Mouse (Mus musculus) T-helper 17 cell (primary cell): ENCODE measurements around the gene Micall2.
"Not testable (repeated sequence)": the region's sequence is repeated elsewhere in the genome, so short reads cannot be mapped to it uniquely, and the experiment has no call there.

ENCODE experiments used
- in situ Hi-C, 2 experiments: fragments of 300-600 bp; cut with MboI, MseI; formaldehyde crosslinking; loops; 1 replicate in 1 of 2; 2 replicates in 1 of 2; pipeline ENCODE4 v1.15.1; 2025; ENCODE audit warnings: high pct_unique_total_duplicates in 2 of 2

Micall2 gene

DNA sequence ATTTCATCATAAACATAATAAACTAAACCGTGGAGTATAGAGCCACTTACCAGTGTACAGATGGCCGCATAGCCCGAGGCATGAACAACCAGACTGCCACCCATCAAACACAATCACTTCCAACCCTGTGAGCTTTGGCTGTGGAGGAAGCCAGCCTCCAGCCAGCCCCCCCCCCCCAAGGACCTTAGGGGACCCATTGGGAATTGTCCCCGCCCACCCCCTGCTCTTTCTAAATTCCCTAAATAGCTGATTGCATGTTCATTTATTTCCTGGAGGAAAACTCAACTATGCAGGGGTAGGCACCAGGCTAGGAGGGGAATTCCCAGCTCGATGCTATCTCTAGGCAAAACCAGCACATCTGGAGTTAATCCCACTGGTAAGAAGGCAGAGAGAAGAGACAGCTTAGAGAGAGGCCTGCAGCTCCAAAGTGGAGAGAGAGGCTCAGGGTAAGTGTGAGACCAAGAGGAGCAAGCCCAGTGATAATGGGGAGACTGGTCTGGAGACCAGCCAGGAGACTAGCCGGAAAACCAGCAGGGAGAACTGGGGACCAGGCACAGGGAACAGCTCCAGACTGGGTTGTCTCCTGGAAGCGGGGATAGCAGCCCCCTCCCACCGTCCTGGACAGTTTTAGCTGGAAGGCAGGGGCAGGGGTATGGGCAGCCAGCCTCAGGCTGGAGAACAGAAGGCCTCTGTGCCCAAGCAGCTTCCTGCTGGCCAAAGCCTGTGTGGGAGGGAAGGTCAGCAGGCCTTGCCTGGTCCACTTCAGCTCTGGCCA, 5.2 kb downstream of the Micall2 start:
- in situ Hi-C loops: no loop called here

DNA sequence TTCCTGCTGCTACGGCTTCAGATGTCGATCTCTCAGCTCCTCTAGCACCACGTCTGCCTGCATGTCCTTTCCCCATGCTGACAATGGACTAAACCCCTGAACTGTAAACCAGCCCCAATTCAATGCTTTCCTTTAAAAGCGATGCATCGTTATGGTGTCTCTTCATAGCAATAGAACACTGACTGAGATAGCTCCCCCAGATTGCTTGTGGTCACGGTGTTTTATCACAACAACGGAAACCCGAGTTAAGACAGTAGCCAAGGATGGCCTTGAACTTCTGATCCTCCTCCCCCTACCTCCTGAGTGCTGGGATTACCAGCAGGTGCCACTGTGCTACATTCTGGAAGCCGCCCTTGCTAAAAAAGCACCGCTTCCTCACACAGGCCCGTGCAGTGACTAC, 8.9 kb downstream of the Micall2 start:
- in situ Hi-C loops: no loop called here

DNA sequence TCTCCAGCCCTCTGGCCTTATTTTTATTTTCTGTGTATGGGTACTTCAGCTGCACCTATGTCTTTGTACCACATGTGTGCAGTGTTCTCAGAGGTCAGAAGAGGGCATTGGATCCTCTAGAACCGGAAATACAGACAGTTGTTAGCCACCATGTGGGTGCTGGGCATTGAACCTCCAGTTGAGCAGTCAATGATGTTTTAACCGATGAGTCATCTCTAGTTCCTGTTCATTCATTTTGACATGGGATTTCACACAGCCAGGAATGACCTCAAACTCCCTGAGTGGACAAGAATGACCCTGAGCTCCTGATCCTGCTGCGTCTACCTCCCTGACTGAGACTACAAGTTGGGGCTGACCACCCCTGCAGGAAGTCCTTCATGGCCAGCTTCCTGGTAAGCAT, 9.9 kb downstream of the Micall2 start:
- in situ Hi-C loops: no loop called here

DNA sequence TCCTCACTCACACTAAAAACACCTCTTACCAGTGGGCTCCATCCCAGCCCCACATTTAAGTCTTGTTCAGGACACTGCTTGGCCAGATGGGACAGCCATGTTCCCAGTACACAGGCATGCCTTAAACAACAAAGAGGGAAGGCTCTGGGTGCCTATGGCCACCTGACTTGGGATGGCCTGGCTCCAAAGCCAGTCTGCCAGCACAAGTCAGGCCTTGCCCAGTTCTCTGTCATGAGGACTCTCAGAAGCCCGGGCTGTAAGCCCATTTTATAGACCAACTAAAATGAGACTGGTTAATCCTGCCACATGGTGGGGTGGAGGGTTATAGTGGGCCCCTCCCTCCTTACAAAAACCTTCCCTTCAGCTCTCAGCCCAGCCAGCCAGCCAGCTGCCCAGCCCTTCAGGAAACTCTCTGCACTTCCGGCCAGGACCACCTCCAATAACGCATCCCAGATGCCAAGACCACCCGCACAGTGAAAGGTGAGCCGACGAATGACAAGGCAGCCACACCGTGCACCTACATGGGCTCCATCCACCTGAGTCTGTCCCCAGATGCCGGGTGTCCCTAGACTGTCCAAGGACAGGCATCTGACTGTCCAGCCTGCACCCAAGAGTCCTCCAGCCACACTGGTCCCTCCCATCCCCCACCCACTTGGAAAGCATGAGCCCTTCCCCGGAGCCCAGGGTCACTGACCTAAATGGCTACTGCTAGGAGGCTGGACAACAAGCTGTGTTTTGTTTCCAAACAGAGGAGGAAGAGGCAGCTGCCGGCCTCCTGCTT, 11.6 kb downstream of the Micall2 start:
- in situ Hi-C loops: loop anchor here in 1 of 2 experiments (5.0 kb wide), 1 partner anchor 33 kb away; no protein-coding TSS in a partner anchor

DNA sequence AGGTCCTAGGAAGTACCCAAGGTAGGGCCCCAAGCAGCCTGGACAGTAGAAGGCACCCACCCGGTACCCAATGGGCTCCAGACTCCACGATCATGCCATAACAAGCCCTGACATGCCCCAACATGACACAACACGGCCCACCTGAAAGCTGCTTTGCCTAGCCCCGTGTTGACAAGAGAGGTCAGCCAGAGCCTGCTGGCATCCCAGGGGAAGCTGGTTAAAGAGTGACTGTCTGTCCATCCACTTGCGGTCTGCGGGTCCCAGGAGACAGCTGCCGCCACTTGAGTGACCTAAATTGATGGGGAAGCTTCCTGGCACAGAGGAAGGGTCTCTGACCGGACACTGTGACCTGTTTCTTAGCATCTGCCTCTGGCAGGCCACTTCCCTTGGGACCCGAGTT, 13.0 kb downstream of the Micall2 start:
- in situ Hi-C loops: loop anchor here in 1 of 2 experiments (5.0 kb wide), 1 partner anchor 34 kb away; no protein-coding TSS in a partner anchor

DNA sequence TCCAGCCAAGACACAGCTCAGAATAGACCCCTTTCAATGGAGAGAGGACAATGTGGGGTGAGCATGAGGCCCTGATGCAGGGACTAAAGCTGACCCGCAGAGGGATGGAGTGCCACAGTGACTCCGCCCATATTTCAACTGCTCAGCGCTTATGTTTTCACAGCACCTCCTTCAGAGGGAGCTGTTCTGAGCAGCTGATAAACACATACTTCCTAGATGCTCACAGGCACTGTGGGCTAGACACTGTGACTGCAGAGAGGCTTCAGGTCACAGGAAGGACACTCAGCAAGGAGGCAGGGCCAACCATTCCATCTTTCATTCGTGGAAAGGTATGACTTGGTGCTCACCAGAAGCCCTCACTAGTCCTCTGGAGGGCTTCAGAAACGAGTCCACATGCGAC, 13.4 kb downstream of the Micall2 start:
- in situ Hi-C loops: loop anchor here in 1 of 2 experiments (5.0 kb wide), 1 partner anchor 35 kb away; no protein-coding TSS in a partner anchor

DNA sequence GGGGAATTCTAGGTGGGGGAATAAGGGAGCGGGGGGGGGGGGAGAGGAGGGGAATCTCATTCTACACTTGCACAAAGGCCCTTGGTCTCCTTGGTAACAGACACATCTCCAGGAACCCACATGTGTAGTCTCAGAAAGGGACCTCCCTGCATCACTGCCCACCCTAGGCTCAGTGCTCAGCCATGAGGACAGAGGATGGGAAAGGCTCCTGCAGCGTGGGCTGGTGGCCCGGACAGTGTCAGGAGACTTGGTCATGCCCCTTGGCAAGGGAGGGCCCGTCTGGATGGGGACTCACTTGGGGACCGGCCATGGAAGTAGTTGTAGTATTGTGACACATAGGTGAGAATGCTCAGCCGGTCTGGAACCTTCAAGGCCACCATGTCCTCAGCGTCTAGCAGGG, 17.2 kb downstream of the Micall2 start:
- in situ Hi-C loops: no loop called here

DNA sequence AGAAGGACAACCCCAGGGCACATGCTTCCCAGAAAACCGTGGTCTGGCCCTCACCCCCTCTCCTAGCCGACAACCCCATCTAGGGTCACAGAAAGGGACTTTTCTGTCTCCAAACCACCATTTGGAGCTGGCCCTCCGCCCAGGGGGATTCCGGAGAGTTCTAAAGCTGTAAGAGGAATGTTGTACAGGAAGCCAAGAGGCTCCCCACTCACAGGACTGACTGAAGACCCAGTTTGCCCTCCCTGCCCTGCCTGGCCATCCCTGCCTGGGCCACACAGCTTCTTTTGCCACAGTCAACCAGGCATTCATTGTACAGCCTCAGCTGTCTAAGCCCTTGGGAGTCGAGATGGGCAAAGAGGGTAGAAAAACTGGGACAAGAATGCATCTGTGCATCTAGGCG, 17.6 kb downstream of the Micall2 start:
- in situ Hi-C loops: no loop called here

DNA sequence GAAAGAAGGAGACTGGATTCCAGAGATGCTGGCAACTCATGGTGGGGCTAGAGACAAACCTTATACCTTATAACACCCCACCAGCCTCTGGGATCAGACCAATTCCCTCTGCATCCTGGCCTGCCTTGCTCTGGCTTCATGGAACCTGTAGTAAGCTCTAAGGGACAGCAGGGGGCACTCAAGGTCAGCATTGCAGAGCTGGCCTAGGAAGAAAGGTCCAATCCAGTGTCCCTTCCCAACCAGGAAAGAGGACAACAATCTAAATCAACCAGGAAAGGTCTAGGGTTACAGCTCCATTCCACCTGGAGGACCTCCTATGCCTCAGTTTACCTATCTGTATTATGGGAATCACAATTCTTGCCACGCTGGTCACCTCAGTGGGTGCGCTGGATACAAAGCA, 18.4 kb downstream of the Micall2 start:
- in situ Hi-C loops: no loop called here

DNA sequence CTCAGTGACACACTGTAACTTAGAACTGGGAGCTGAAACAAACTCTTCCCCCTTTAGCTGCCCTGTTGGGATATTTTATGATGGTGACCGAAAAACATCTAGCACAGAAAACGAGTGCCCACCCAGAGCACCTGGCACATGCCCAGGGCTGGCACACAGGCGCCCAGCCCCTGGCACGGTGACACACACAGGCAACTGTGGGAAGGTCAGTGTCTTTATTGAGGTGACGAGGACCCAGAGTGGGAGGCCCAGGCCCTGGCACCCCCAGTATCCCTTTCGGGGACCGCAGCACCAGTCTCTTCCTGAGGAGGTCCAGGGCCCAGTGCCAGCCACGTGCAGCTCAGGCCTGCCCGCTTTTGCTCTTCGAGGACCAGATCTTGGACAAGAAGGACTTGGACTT, 29.6 kb downstream of the Micall2 start:
- in situ Hi-C loops: no loop called here

DNA sequence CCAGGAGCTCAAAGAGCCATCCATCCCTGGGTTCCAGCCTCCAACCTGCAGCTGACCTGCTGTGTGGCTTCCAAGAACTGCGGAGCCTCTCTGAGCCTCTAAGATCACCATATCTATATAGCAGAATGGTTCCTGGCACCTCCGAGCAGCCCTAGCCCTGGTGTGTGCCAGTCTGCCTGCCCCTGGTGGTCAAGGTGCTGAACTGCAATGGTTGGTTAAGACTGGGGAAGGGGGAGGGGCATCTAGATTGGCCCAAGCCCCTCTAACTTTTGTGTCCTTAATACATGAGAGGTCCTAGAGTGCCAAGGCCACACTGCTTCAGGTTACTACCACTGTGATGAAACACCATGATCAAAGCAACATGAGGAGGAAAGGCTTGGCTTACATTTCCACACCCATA, 33.2 kb downstream of the Micall2 start:
- in situ Hi-C loops: loop anchor here in 1 of 2 experiments (5.0 kb wide), 1 partner anchor 604 kb away; no protein-coding TSS in a partner anchor

DNA sequence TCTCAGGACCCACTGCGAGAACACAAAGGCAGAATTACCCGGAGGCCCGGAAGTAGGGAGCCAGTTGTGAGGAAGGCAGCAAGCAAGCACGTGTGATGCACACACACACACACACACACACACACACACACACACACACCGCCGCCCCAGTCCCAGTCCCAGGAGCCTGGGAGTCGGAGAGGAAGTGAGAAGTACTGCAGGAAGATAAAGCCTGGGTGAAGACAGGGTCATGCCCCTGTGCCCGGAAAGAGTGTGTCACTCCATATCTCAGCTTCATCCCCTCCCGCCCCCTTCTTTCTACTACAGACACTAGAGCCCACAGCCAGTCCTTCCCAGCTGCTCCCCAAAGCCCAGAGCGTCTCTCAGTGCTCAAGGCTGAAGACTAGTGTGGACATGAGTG, 33.9 kb downstream of the Micall2 start:
- in situ Hi-C loops: loop anchor here in 1 of 2 experiments (5.0 kb wide), 1 partner anchor 605 kb away; no protein-coding TSS in a partner anchor

DNA sequence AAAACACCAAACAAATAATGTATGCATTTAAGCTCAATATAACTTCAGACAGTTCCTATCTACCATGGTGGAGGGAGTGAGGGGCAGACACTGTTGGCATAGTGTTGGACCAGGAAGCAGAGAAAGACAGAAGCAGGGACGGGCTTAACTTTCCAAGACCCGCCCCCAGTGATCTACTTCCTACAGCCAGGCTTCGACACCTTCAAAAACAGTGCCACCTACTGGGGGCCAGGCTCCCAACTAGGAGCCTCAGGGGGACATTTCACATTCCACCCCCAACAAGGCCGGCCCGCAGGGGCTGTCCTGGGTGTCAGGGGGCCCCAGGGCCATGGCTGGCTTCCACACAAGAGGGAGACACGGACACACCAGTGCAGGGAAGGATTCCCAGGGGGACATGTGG, 39.2 kb downstream of the Micall2 start:
- in situ Hi-C loops: no loop called here

DNA sequence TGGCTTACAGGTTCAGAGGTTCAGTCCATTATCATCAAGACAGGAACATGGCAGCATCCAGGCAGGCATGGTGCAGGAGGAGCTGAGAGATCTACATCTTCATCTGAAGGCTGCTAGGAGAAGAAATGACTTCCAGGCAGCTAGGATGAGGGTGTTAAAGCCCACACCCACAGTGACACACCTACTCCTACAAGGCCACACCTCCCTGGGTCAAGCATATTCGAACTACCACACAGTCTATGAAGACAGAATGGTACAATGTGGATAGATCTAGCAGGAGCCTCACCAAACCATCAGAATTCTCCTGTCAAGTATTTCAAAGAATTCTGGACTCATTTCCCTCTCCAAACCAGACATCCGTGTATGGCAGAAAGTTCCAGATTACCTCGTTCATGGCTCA, 40.3 kb downstream of the Micall2 start:
- in situ Hi-C loops: not testable (repeated sequence)

DNA sequence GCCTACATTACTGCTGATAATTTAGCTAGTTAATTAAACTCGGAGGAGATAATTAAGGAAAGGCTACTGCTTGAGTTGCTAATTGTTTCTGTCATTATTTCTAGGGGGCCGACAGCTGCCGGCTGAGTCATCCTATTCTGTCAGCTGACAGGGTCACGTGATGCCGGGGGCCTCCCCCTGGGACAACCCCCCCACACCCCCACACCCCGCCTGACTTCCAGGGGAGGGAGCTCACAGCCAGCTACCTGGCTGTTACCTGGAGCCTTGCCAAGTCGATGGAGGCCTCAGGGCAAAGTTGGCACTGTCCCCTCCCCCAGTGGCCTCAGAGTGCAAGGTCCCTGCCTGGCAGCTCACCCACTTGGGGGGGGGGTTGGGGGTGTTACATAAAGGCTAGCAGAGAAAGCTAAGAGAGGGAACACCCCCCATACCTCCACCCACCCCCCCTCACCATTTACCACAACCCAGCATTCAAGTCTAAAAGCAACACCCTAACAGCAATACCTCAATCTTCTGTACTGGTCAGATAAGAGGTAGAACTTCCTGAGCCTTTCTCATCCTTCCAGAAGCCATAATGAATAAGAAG, 41.1 kb downstream of the Micall2 start:
- in situ Hi-C loops: no loop called here

DNA sequence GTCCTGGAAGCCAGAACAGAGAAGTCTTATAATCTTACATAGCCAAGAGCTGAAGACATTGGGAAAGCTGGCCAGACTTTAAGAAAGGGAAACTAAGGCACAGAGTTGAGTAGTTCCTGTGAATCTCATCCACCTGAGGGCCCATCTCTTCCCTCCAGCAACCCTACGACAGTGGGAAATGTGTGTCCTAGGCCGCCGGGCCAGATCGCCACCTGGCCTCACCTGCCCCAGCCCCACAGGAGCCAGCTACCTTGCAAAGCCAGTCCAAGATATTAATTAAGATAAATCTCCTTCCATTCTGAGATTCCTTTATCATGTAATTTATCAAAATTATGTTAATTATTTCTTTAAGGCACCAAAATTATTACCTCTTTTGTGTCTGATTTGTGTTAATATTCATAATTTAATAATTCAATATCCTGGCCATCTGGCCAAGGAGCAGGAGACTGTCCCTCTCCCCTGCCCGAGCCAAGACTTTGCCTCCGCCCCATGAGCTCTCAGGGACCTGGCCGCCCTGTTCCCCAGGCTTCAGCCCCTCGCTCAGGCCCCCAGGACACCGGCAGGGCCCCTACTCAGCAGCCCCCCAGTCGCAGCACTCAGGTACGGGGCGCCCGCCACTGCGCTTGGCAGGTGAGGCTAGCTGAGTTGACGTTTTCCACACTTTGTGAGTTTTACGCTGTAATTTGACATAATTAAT, 41.7 kb downstream of the Micall2 start:
- in situ Hi-C loops: no loop called here

DNA sequence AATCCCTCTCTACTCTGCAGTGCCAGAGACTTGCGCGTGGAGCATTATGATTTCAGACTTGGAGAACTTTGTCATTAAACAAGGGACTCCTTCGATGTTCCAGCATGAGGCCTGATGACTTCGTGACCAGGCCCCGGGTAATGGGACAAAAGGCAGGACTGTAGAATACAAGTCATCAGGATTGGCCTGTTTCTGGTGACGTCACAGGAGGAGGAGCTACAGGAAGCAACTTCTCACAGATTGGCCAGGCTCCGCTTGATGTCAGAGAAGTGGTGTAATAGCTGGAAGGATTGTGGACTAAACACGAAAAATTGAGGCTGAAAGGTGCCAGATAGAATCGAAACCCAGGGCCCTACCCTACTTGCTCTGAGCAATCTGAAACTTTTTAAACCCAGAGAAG, 45.3 kb downstream of the Micall2 start:
- in situ Hi-C loops: no loop called here

DNA sequence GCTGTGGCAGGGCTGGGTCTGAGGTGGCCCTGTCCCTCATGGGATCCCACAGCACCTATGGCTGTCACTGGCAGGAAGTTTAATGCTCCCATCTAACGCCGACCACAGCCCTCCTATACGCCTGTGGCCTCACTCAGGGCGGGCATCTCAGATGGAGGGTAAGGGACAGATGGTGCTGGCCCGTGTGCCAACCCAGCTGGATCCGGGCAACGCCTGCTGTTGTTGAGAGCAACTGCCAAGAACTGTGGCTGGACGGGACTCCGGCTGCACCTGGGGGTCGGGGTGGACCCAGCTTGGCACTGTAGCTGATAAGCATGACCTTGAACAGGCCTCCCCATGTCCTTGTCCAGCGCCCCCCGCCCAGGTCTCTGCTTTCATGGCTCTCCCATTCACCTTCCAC, 47.8 kb downstream of the Micall2 start:
- in situ Hi-C loops: no loop called here

DNA sequence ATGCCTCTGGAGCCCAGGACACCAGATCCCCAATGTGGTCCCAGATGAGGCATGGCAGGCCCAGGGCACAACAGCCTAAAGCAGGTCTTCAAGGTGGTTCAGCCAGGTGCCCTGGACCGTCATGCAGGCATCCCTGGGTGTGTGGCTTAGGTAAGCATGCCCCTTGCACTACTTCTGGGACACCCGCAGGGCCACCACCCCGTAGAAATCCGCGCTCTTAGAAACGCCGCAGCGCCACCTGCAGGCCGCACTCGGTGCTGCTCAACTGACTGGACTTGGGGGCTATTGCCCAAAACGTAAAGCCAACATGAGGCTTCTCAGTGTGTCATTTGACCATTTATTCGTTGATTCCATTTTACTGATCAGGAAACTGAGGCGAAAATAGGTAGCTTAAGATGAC, 48.5 kb downstream of the Micall2 start:
- in situ Hi-C loops: no loop called here

DNA sequence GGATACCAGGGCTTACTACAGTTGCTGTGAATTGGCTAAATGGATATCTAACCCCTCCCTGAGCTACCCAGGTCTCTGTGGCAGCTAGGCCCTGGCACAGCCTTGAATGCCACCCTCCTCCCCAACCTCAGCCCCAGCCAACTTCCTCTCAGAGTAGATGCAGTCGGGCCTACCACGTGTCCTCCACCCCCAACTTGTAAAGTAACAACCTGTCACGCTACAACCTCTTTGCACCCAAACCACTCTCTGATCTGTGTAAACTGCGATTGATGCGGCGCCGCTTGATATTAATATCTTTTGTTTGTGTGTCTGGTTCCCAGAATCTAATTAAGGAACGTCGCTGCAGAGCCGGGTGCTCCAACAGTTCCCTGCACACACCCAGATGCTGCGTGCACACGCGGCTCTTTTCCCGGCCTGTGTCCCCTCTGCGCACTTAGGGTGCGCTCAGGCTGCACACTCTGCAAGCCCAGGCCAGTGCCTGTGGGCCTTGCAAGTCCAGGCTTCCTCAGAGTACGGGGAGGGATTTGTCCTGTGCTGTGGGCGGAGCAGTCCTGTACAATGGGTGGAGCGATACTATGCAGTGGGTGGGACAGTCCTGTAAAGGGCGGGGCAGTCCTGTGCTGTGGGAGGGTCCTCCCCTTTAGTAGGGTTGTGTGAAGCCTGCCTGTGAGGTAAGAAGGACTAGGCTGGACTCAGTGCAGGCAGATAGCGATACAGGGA, 49.4 kb downstream of the Micall2 start:
- in situ Hi-C loops: no loop called here

DNA sequence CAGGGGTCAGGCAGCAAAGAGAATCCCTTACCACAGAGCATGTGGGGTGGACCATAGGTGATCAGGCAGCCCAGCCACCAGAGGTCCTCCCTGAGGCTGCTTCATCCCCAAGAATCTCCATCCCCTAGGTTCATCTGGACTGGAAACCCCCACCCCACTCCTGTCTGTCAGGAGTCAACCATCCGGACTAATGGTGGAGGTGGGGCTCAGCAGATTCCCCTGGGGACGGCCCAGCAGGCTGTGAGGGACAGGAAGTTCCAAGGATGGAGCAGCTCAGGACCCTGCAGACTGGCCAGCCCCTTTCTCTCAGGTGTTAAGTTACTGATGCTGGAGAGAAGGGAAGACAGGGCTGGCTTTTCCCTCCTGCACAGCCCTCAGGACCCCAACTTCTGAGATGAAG, 52.9 kb downstream of the Micall2 start:
- in situ Hi-C loops: loop anchor here in 1 of 2 experiments (5.0 kb wide), 1 partner anchor 91 kb away; no protein-coding TSS in a partner anchor
